Mouse (Mus musculus) heart, adult 8-10 months (tissue): ENCODE results near the gene Prkg2. TPM values are rescaled to one million over a fixed set of nuclear protein-coding genes. Genes with fewer than 3 reads are reported as not detected.

Source experiments
- DNase-seq: peaks from one replicate; pipeline ENCODE4 v3.0.0; 2022; ENCODE audit warnings: low spot score
- total RNA-seq, 4 experiments: library from RNA; stranded (reverse); gene quantifications; 2 replicates each; pipeline ENCODE4 v1.2.4; 2022

Prkg2 gene
- total RNA-seq, 4 experiments from 2014 or later: 0.20 to 0.25 (median 0.23) TPM

DNA sequence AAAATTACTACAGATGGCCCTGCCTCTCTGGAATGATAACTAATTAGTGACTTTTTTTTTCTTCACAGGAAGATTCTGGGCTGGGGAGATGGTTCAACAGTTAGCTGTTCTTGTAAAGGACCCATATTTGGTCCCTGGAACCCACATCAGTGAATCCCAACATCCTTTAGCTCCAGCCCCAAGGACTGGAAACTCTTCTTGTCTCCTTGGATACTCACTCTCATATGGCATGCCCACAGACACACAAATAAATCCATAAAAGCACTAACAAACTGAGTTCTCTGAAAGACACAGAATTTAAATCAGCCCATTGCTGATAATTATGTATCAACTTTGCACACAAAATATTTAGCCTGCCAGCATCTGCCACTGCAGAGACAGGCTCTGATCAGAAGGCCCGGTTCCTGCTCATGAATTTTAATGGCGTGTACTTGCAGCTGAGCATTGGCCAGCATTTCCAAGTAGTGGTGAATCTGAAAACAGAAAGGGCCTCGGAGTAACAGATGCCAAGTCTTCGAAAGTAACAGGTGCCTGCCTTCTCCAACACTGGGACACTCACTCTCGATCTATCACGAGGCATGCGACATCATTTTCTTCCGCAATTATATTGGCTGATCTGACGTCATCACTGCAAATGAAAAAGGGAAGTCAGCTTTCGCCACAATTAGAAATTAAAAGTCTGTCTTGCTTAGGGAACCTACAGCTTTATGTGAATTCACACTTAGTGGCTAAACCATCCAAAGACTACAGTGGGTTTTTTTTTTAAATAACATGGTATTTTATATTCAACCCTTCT lies 61.1 kb downstream of the Prkg2 start:
- DNase-seq: no peak

DNA sequence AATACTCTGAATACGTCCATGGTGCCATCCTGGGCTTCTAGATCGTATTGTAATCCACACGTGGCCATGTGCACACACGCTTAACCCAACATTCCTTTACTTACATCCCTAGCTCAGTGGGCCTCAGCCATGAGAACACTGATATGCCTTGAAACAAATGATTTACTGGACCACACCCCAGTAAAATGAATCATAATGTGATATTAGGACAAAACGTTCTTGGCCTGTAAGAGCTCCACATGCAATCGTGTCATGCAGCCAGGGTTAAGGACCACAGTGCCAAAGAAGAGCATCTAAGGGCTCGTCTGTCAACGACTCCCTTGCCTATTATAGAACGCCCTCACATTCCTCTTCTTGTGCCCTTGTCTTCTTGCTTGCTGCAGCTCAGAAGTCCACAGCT lies 70.5 kb downstream of the Prkg2 start:
- DNase-seq: peak; percentile 3

GRCm38 (mm10) chr5:98965139-98965538 lies 72.0 kb downstream of the Prkg2 start:
- DNase-seq: no peak

- no peak for DNase-seq
Observed at GRCm38 (mm10) chr5:98964367-98964766, 72.8 kb downstream of the Prkg2 start.

DNA sequence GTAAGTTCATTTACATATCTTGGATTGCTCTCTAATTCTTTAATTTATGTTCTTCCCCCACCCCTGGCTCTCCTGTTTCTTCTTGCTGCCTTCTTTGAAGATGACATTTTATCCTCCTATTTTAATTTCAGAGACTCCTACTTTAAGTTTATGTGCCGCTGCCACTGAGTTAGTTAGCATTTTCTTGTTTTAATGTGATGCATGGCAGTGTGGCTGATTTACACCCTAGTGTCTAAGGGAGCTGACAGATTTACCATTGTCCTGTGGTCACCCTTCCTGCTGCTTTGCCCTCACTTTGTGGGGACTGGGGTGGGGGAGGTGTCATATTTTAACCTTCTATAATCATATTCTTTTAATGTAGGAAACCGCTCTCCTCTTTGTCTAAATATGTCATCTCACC lies 74.7 kb downstream of the Prkg2 start:
- DNase-seq: no peak

GRCm38 (mm10) chr5:98955576-98955975 lies 81.6 kb downstream of the Prkg2 start:
- no peak for DNase-seq

DNA sequence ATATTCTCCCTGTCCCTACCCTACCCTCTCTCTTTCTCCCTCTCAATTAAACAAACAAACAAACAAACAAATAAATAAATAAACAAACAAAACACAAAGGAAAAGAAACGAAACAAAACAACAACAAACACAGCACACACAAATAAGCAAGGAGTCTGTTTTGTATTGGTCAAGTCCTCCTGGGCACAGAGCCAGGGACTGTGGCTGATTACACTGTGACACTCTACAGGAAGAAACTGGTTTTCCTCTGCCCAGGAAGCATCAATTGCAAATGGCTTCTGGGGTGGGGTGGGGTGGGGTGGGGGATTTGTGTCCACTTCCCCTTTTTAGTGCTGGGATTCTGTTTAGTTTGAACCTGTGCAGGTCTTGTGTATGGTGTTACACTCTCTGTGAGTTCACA lies 83.8 kb downstream of the Prkg2 start:
- DNase-seq: no peak

DNA sequence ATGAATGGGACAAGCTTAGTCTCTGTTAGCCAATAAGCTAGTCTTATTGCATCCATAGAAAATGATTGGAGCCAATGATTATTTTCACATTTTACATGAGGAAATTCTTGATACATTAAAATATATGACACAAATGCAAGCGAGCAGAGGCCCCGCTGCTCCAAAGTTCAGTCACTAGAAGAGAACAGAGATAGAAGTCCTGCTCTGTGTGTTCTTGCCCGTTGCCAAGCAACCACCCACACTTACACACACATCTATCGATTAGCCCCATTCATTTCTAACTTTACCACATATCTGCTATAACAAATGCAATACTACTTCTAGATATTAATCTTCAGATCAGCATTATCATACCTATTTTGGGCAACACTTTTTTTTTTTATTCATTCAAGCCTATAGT lies 85.6 kb downstream of the Prkg2 start:
- DNase-seq: no peak

DNA sequence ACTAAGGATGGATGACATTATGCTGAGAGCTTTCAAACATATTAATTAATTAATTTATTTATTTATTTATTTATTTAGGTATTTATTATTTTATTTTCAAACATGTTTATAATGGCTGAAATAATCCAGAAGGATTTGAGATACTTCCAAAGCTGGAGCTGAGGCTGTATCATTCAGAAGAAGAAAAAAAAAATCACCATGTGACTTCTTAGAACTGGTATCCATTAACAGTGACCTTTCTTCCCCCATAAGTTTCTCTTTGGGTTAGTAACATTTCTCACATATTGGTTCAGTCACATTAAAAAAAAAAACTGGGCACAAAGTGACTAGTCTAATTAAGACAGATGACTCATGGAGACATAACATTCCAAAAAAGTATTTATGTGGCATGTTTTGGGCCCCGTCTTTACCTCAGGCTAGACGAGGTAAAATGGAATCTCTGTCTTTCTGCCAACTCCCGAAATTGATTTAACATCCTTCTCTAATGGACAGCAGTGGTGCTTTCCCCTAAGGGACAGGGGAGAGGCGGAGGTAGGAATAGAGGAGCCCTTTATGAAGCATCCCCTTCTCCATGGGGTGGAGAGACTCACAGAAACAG lies 86.6 kb downstream of the Prkg2 start:
- DNase-seq: no peak

GRCm38 (mm10) chr5:98949784-98950183 lies 87.4 kb downstream of the Prkg2 start:
- DNase-seq: no peak

GRCm38 (mm10) chr5:98946656-98947055 lies 90.5 kb downstream of the Prkg2 start:
- DNase-seq: no peak

DNA sequence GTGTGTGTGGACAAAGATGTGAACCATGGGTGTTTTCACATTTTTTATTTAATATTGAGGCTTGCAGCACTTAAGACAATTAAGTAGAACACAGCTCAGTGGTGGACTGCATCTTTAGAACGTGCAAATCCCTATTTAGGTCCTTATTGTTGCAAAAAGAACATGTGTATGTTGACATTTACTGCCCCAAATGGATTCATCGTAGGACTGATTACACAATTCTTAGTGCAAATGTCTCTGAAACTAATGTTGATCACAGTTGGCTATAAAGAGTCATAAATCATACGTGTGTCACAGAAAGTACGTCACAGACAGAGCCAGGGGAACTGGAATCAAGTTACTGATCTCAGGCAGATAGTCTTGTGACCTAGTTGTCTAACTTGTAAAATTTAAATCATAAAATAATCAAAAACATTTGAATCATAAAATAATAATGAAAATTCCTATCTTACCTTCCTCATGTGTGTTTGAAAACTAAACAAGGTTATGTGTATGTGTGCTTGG lies 91.0 kb downstream of the Prkg2 start:
- no peak for DNase-seq

- DNase-seq: no peak
Observed at GRCm38 (mm10) chr5:98943776-98944175, 93.4 kb downstream of the Prkg2 start.

DNA sequence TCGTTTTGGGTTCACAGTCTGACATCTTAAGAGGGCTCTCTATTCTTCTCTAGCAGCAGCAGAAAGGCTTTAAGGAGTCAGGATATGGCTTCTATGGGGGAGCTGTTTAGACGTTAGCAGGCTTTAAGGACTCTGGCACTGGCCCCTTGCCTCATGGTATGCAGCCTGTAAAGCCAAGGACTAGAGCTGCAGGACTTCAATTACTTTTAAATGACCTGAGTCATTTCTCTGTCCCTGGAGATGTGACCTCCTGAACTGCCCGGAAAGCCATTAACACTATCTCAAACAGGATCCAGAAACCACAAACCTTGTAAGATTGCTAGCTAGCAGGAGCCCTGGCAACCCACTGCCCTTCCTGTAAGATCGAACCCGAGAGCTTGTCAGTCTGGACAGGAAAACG lies 96.4 kb downstream of the Prkg2 start:
- DNase-seq: no peak

- DNase-seq: no peak
Observed at GRCm38 (mm10) chr5:98939631-98940208, 97.4 kb downstream of the Prkg2 start.

GRCm38 (mm10) chr5:98939116-98939515 lies 98.0 kb downstream of the Prkg2 start:
- no peak for DNase-seq

DNA sequence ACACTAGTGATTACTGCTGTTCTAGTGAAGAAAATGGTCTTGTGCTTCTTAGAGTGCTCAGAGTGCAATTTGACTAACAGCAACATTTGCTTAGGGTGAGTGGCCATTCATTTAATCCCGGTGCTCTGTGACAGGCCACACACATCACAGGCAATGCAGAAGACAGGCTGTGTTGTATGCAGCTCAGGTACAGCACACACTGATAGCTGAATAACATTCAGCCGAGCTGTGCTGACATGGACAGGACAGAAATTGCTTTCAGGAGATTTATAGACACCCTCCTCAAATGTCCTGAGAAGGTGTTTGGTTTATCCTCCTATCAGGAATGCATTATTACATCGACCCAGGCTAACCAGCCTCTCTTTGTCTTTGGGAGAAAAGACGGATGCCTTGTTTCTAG lies 99.3 kb downstream of the Prkg2 start:
- no peak for DNase-seq

- no peak for DNase-seq
Observed at GRCm38 (mm10) chr5:98936650-98937049, 100.5 kb downstream of the Prkg2 start.

GRCm38 (mm10) chr5:98935930-98936329 lies 101.2 kb downstream of the Prkg2 start:
- DNase-seq: no peak

DNA sequence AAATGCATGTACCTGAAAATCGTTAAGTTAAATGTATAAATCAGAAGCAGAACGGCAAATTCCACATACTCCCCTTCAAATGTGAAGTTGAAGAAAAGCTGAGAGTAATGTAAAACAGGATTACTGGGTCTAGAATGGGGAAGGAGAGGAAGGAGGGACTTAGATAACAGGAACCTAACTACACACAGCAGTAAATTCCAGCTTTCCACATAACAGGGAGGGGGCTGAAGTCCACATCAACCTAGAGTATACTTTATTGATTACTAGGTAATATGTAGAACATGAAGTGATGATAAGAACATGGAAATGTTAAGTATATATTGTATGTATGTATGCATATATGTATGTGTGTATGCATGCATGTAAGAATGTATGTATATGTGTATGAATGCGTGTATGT lies 114.2 kb downstream of the Prkg2 start:
- DNase-seq: no peak

- no peak for DNase-seq
Observed at GRCm38 (mm10) chr5:98921608-98922007, 115.5 kb downstream of the Prkg2 start.

DNA sequence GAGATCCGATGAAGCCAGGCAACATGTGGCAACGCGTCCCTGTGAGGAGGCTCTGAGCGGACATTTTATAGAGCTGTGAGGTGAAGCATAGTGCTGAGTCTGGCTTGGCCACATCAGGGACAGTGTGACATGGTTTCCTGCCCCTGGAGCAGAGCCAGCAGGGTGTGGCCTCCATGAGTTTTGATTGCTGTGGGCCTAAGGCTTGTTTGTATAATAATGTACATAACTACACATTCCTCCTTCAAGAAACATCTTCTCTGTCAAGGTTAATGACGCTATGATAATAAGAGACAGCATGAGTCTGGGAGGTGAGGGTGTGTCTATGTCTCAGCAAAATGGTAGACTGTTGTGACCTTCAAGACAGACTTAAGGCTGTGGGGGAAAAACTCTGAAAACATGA lies 118.4 kb downstream of the Prkg2 start:
- DNase-seq: no peak

GRCm38 (mm10) chr5:98902339-98902738 lies 134.8 kb downstream of the Prkg2 start:
- DNase-seq: peak; percentile 1
